Mouse (Mus musculus) hindbrain, postnatal 0 days (tissue): ENCODE results near the gene Slc16a5. TPM values are rescaled to one million over a fixed set of nuclear protein-coding genes. Genes with fewer than 3 reads are reported as not detected.

Source experiments
- ATAC-seq: fragments of 200-750 bp; cut with Nextera tagmentation; 2 replicates; pipeline ENCODE4 v1.8.0; 2017; ENCODE audit warnings: mild to moderate bottlenecking, moderate TSS enrichment, moderate library complexity
- DNase-seq: peaks from one replicate; pipeline ENCODE4 v3.0.0-alpha.2; 2015; ENCODE audit warnings: low spot score
- H3K27ac ChIP-seq: fragments of 300-500 bp; sonication (generic); 2 replicates; pipeline ENCODE4 v1.5.1; 2014; ENCODE audit warnings: mild to moderate bottlenecking
- H3K27me3 ChIP-seq: fragments of 300-500 bp; sonication (generic); 2 replicates; pipeline ENCODE4 v1.6.1; 2014; ENCODE audit warnings: low read length, mixed read lengths; ENCODE audit not compliant: insufficient read depth
- H3K36me3 ChIP-seq: fragments of 300-500 bp; sonication (generic); 2 replicates; pipeline ENCODE4 v1.6.1; 2014; ENCODE audit warnings: low read length, mixed read lengths; ENCODE audit not compliant: insufficient read depth
- H3K4me1 ChIP-seq: fragments of 300-500 bp; sonication (generic); 2 replicates; pipeline ENCODE4 v1.6.1; 2014; ENCODE audit warnings: antibody characterized with exemption, low read length, mixed read lengths; ENCODE audit not compliant: insufficient read depth
- H3K4me2 ChIP-seq: fragments of 300-500 bp; sonication (generic); 2 replicates; pipeline ENCODE4 v1.6.1; 2014; ENCODE audit warnings: low read depth, mild to moderate bottlenecking, low read length, moderate library complexity, mixed read lengths
- H3K4me3 ChIP-seq: fragments of 300-500 bp; sonication (generic); 2 replicates; pipeline ENCODE4 v1.5.1; 2014; ENCODE audit warnings: low read length
- H3K9ac ChIP-seq: fragments of 300-500 bp; sonication (generic); replicated peaks from 2 replicates; pipeline ENCODE4 v1.6.1; 2014; ENCODE audit warnings: mild to moderate bottlenecking, low read length, moderate library complexity, mixed read lengths
- H3K9me3 ChIP-seq: fragments of 300-500 bp; sonication (generic); 2 replicates; pipeline ENCODE4 v1.6.1; 2016; ENCODE audit warnings: low read length, mixed read lengths
- CTCF ChIP-seq: IDR thresholded peaks from 2 replicates; pipeline ENCODE4 v1.5.1; 2016; ENCODE audit warnings: antibody characterized with exemption, control low read depth, low read depth
- WGBS: fragments of 180-500 bp; shearing (Covaris S2); extraction: QIAGEN DNeasy Blood & Tissue Kit; methylation state at CpG from one replicate; pipeline ENCODE4 v1.1.7; 2014; 5-methylcytosine and 5-hydroxymethylcytosine counted together
- microRNA-seq, 2 experiments: library from miRNA; unstranded; fragments of <30 nt; microRNA quantifications; one replicate each; pipeline ENCODE4; 2016
- polyA plus RNA-seq: library from polyadenylated mRNA; unstranded; fragments of >200 nt; fragmentation: Nextera tagmentation; extraction: Ambion mirVana; gene quantifications from 2 replicates; pipeline ENCODE4 v1.2.1, GENCODE M21; 2015
- total RNA-seq: library from RNA; depleted of rRNA; stranded (reverse); fragments of >200 nt; gene quantifications from 2 replicates; pipeline ENCODE4 v1.2.3, GENCODE M21; 2014; rRNA removed

Slc16a5 gene
- total and polyA plus RNA-seq, 2 experiments from 2014 or later, result 0.10 to 0.30 TPM

- DNase-seq (no peak), ATAC-seq (no peak)
- Histone ChIP-seq H3K9me3 (no peaks in the 10 kb centered on the region), H3K9ac (no peak overlapping the region), H3K36me3 (peaks cover 28% of the 10 kb centered on the region), H3K4me2 (no peak overlapping the region), H3K27ac (no peak overlapping the region), H3K4me1 (no peaks in the 10 kb centered on the region), H3K27me3 (no peaks in the 10 kb centered on the region), H3K4me3 (no peak overlapping the region)
- no peak for TF ChIP-seq CTCF
- WGBS, result 94% methylated on average over 4 of the region's 4 CpGs
These were observed 58.8 kb downstream of the Slc16a5 start for GRCm38 (mm10) chr11:115521080-115521479.

GRCm38 (mm10) chr11:115522238-115522637 lies 60.0 kb downstream of the Slc16a5 start:
- Histone ChIP-seq H3K27me3 (no peaks in the 10 kb centered on the region), H3K27ac (no peak overlapping the region), H3K36me3 (peaks cover 34% of the 10 kb centered on the region), H3K4me1 (no peaks in the 10 kb centered on the region), H3K9me3 (no peaks in the 10 kb centered on the region), H3K4me3 (no peak overlapping the region), H3K9ac (no peak overlapping the region), H3K4me2 (no peak overlapping the region)
- no peak for DNase-seq
- 88% methylated on average over 2 of the region's 2 CpGs for WGBS
- TF ChIP-seq CTCF, result no peak
- no peak for ATAC-seq

GRCm38 (mm10) chr11:115522703-115523102 lies 60.4 kb downstream of the Slc16a5 start:
- peaks cover 34% of the 10 kb centered on the region for H3K36me3 ChIP-seq
- H3K4me1 ChIP-seq, result no peaks in the 10 kb centered on the region
- H3K9ac ChIP-seq, result no peak overlapping the region
- ATAC-seq (no peak), DNase-seq (no peak)
- TF ChIP-seq CTCF, result no peak
- no peaks in the 10 kb centered on the region for H3K9me3 ChIP-seq
- H3K4me3 ChIP-seq, result no peak overlapping the region
- no peak overlapping the region for H3K4me2 ChIP-seq
- no peaks in the 10 kb centered on the region for H3K27me3 ChIP-seq
- H3K27ac ChIP-seq, result no peak overlapping the region
- WGBS, result 64% methylated on average over 2 of the region's 2 CpGs

Small RNAs within 50 kb of the gene (microRNA-seq; reads per million reads assigned to microRNA genes)
- 0 to 0.18 reads per million in 2 experiments for gene Mir3968

Other genes starting within 250 kb of the Slc16a5 start
- 6.9 and 7.1 TPM in 2 replicates for gene Grin2c, start 195.2 kb upstream of the Slc16a5 start, total RNA-seq
- 1.0 and 1.1 TPM in 2 replicates for gene Grin2c, start 195.2 kb upstream of the Slc16a5 start, polyA plus RNA-seq
- gene Fdxr, start 185.4 kb upstream of the Slc16a5 start, total RNA-seq, result 20.0 and 22.6 TPM in 2 replicates
- gene Fdxr, start 185.4 kb upstream of the Slc16a5 start, polyA plus RNA-seq, result 15.0 and 16.4 TPM in 2 replicates
- 8.3 and 10.8 TPM in 2 replicates for gene Fads6, start 164.8 kb upstream of the Slc16a5 start, total RNA-seq
- gene Fads6, start 164.8 kb upstream of the Slc16a5 start, polyA plus RNA-seq, result 1.8 and 1.9 TPM in 2 replicates
- 0.36 and 0.99 TPM in 2 replicates for gene Otop2, start 155.3 kb upstream of the Slc16a5 start, total RNA-seq
- gene Otop2, start 155.3 kb upstream of the Slc16a5 start, polyA plus RNA-seq, result 0.20 and 0.34 TPM in 2 replicates
- gene Ush1g, start 140.4 kb upstream of the Slc16a5 start, total RNA-seq, result 0.37 and 0.47 TPM in 2 replicates
- gene Ush1g, start 140.4 kb upstream of the Slc16a5 start, polyA plus RNA-seq, result 0.10 and 0.13 TPM in 2 replicates
- 2.2 and 3.6 TPM in 2 replicates for gene Otop3, start 127.7 kb upstream of the Slc16a5 start, total RNA-seq
- gene Otop3, start 127.7 kb upstream of the Slc16a5 start, polyA plus RNA-seq, result 2.7 and 2.8 TPM in 2 replicates
- gene Hid1, start 94.7 kb upstream of the Slc16a5 start, total RNA-seq, result 78.9 and 87.5 TPM in 2 replicates
- gene Hid1, start 94.7 kb upstream of the Slc16a5 start, polyA plus RNA-seq, result 55.3 and 58.1 TPM in 2 replicates
- gene Cdr2l, start 80.6 kb upstream of the Slc16a5 start, total RNA-seq, result 70.8 and 72.3 TPM in 2 replicates
- 17.7 and 18.8 TPM in 2 replicates for gene Cdr2l, start 80.6 kb upstream of the Slc16a5 start, polyA plus RNA-seq
- gene Mrpl58, start 58.7 kb upstream of the Slc16a5 start, total RNA-seq, result 138 and 204 TPM in 2 replicates
- 205 and 210 TPM in 2 replicates for gene Mrpl58, start 58.7 kb upstream of the Slc16a5 start, polyA plus RNA-seq
- gene Atp5h, start 42.5 kb upstream of the Slc16a5 start, total RNA-seq, result 203 and 240 TPM in 2 replicates
- gene Atp5h, start 42.5 kb upstream of the Slc16a5 start, polyA plus RNA-seq, result 1,097 and 1,122 TPM in 2 replicates
- 19.0 and 21.0 TPM in 2 replicates for gene Kctd2, start 42.3 kb upstream of the Slc16a5 start, total RNA-seq
- gene Kctd2, start 42.3 kb upstream of the Slc16a5 start, polyA plus RNA-seq, result 22.1 and 24.5 TPM in 2 replicates
- not detected in 2 replicates for gene Trim80, start 21.9 kb upstream of the Slc16a5 start, total RNA-seq
- 0.11 TPM in 1 of 2 replicates, not detected in the other for gene Trim80, start 21.9 kb upstream of the Slc16a5 start, polyA plus RNA-seq
- 9.9 and 11.8 TPM in 2 replicates for gene Armc7, start 13.2 kb downstream of the Slc16a5 start, total RNA-seq
- gene Armc7, start 13.2 kb downstream of the Slc16a5 start, polyA plus RNA-seq, result 10.7 and 11.0 TPM in 2 replicates
- gene Nt5c, start 29.4 kb downstream of the Slc16a5 start, total RNA-seq, result 54.3 and 62.2 TPM in 2 replicates
- gene Nt5c, start 29.4 kb downstream of the Slc16a5 start, polyA plus RNA-seq, result 129 and 130 TPM in 2 replicates
- gene Jpt1, start 51.9 kb downstream of the Slc16a5 start, total RNA-seq, result 640 and 655 TPM in 2 replicates
- 966 and 1,016 TPM in 2 replicates for gene Jpt1, start 51.9 kb downstream of the Slc16a5 start, polyA plus RNA-seq
- gene Sumo2, start 73.8 kb downstream of the Slc16a5 start, total RNA-seq, result 474 and 477 TPM in 2 replicates
- 981 and 1,003 TPM in 2 replicates for gene Sumo2, start 73.8 kb downstream of the Slc16a5 start, polyA plus RNA-seq
- gene Nup85, start 102.0 kb downstream of the Slc16a5 start, total RNA-seq, result 50.2 and 61.9 TPM in 2 replicates
- 80.7 and 81.8 TPM in 2 replicates for gene Nup85, start 102.0 kb downstream of the Slc16a5 start, polyA plus RNA-seq
- gene Mrps7, start 141.5 kb downstream of the Slc16a5 start, total RNA-seq, result 33.6 and 45.9 TPM in 2 replicates
- gene Mrps7, start 141.5 kb downstream of the Slc16a5 start, polyA plus RNA-seq, result 78.8 and 86.7 TPM in 2 replicates
- 35.3 and 38.2 TPM in 2 replicates for gene Gga3, start 141.6 kb downstream of the Slc16a5 start, total RNA-seq
- gene Gga3, start 141.6 kb downstream of the Slc16a5 start, polyA plus RNA-seq, result 16.1 and 16.9 TPM in 2 replicates
- 13.2 and 16.7 TPM in 2 replicates for gene Mif4gd, start 150.5 kb downstream of the Slc16a5 start, total RNA-seq
- 19.2 and 22.7 TPM in 2 replicates for gene Mif4gd, start 150.5 kb downstream of the Slc16a5 start, polyA plus RNA-seq
- gene Slc25a19, start 165.8 kb downstream of the Slc16a5 start, total RNA-seq, result 29.0 and 29.5 TPM in 2 replicates
- 41.2 and 41.8 TPM in 2 replicates for gene Slc25a19, start 165.8 kb downstream of the Slc16a5 start, polyA plus RNA-seq
- gene Grb2, start 246.1 kb downstream of the Slc16a5 start, total RNA-seq, result 68.0 and 76.6 TPM in 2 replicates
- gene Grb2, start 246.1 kb downstream of the Slc16a5 start, polyA plus RNA-seq, result 139 and 159 TPM in 2 replicates